Mouse (Mus musculus) G1E (cell line): Measurements from ENCODE around the gene Tmed1.

Experiments
- CTCF ChIP-seq: IDR thresholded peaks from 2 replicates; pipeline ENCODE4 v1.5.1; 2012; ENCODE audit warnings: low read depth, low read length, inconsistent platforms, mixed read lengths
- GATA1 ChIP-seq: IDR thresholded peaks from 2 replicates; pipeline ENCODE4 v1.6.1; 2012; ENCODE audit warnings: borderline replicate concordance, low read length, inconsistent platforms, mixed read lengths

DNA sequence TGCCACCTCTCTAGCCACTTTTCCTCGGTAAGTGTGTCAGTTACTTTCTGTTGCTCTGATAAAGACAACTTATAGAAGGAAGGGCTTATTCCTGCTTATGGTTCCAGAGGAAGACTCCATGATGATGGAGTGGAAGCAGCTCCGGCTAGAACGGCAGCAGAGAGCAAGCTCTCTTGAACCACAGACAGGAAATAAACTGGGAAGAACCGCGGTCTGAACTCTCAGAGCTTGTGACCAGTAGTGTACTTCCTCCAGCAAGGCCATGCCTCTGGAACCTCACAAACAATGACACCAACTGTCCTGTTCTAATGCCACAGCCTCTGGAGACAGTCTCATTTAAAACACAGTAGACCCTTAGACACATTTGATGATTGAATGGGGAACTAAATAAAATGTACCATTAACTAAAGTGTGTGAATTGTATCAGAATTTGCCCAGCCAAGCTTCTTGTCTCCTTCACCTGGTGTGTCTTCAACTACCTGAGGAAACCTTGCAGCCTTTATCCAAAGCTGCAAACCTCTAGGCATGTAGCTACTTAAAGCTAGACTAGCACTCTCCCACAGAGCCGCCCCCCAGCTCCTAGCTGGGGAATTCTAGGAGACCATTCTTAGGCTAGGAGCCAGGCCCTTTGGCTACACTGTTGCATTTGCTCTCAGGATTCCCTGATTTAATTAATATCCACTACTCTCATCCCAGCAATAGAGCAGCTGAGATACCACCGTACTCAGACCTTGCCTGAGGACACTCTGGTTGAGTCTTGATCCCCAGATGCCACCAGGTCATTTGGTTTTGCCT lies 15.3 kb upstream of the Tmed1 start:
- no peak for TF ChIP-seq CTCF
- no peak for TF ChIP-seq GATA1
